Mouse (Mus musculus): ENCODE data around the gene A730061H03Rik. TPM values are rescaled to one million over a fixed set of nuclear protein-coding genes. Genes with fewer than 3 reads are reported as not detected.

A730061H03Rik gene
- 1.3 and 2.9 TPM in 2 replicates for polyA plus RNA-seq (2012; rRNA removed)

DNA sequence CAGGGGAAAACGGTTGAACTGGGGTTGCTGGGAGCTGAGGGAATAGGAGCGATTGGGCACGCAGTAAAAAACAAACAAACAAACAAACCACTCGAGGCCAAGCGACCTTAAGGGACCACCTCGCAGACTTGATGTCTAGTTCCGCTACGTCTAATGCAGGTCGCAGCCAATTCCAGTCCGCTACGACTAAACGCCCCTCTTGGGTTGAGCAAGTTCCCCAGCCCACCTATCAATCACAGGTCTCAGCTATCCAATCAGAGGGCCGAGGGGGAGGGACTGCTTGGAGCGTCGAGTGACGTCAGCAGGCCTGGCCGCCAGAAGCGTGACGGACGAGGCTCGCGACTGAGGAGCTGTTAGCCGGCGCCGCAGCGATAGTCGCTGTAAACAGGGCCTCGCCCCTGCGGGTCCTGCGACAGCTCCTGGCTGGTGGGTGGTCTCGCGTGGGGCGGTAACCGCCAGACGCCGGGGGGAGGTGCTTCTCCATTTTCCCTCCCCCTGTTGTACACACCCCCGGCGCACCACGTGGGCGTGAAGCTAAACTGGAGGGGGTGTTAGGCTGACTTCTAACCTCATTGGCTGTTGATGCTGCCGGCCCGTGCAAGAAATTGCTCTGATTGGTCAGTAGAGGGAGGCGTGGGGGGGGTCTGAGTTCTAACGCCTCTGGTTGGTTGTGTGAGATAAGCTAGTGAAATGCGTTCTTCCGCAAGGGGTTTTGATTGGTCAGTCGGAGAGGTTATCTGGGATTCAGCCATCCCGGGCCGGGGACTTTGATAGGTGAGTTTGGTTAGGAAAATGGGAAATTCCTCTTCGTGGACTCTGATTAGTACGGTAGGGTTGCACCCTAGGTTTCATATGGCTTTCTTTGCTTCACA is at the start of gene A730061H03Rik:
Gene A730061H03Rik, minus strand, starts transcription at position 205 of the 872 bp plus-strand sequence.

GRCm38 (mm10) chr14:55603271-55603632 is 43.0 kb upstream of the A730061H03Rik start, which contains the start of gene Irf9:
TSS of gene Irf9 (plus strand) at chr14:55603571.

DNA sequence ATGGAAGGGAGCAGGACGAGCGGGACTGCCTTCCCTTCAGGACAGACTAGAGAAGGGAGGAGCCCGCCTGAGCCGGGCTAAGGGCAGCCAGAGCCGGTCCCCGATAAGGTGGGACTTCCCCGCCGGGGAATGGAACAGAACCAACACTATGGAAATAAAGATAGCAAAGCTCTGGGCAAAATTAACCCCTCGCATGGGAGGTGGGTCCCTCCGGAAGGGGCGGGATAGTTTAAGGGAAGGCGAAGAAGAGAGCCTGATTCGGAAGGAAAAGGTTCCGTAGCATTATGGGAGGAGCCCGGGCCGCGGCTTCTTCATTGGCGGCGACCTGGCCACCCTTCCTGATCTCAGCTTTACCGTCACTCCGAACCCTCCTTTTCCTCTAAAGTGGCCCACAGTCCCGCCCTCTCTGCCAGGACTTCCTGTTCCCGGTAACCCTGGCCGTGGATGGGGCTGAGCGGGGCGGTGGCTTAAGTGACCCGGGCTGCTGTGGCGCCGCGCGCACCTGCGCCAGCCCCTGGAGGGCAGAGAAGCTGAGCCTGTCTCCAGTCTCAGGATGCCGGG is 31.2 kb upstream of the A730061H03Rik start, which contains the start of gene Rnf31:
Gene Rnf31, plus strand, starts transcription at position 378 of the 561 bp plus-strand sequence.

GRCm38 (mm10) chr14:55590748-55591330 is 30.6 kb upstream of the A730061H03Rik start, which contains the start of gene Psme2:
TSS of gene Psme2 (minus strand) at chr14:55591113.

GRCm38 (mm10) chr14:55584702-55585565 is 24.7 kb upstream of the A730061H03Rik start, which contains the start of gene Emc9:
TSS of gene Emc9 (minus strand) at chr14:55585302.

GRCm38 (mm10) chr14:55577871-55578667 is 17.9 kb upstream of the A730061H03Rik start, which contains the start of gene Psme1:
TSS of gene Psme1 (plus strand) at chr14:55578123.

DNA sequence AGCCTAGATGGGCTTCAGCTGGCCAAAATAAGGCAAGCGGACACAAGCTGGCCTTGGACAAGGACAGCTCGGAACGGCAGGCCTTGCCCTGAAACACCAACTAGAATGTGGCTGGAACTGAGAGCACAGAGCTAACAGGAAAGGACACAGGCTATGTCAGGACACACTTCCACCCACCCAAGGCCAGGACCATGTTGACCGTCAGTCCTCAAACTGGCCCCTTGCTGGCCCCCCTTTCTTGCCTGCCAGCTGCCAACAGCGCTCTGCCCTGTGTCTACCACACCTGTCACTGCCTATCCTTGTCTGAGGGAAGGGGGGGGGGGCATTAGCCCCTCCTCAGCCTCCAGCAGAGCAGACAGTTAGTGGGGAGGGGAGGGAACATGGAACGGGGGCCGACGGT is 15.1 kb upstream of the A730061H03Rik start, which contains the start of gene Fitm1:
Gene Fitm1, plus strand, starts transcription at position 316 of the 400 bp plus-strand sequence.

DNA sequence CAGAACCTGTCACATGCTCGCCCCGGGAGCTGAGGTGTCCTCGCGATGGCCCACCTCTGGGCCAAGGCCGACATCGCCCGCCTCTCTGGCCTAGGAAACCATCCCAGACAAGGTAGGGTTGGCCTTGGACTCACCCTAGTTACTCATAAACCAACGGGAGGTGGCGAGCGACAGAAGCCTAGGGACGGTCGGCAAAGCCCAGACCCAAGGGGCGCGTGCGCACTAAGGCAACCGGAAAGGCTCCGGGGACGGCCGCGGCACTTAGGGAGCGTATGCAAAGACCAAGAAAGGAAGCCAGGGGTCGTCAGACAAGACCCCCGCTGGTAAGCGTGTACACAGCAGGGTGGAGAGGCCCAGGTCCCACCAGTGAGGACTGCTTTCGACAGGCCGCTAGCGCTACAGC is 406 bp downstream of the A730061H03Rik start, which contains the start of gene Dcaf11:
Gene Dcaf11, plus strand, starts transcription at position 208 of the 403 bp plus-strand sequence.

GRCm38 (mm10) chr14:55540067-55540786 is 20.0 kb downstream of the A730061H03Rik start, which contains the start of gene Pck2:
TSS of gene Pck2 (plus strand) at chr14:55540266.

DNA sequence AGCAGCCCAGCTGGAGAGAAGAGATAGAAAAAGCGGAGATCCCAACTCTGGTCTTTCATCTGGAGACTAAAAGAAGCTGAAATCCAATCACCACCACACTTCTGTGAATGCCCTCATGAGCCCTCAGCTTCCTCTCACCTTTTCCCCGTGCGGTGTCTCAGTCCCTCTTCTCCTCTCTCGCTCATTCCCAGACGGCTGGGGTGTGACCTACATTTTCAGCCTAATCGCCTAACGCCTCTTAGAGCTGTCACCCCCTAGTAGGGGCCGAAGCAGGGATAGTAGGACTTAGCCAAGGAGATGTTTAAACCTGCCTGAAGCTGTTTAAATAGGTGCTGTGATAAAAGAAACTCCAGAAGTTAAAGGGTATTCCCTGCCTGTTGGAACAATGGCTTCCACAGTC is 35.4 kb downstream of the A730061H03Rik start, which contains the start of gene Nrl:
Gene Nrl, minus strand, starts transcription at position 197 of the 400 bp plus-strand sequence.

DNA sequence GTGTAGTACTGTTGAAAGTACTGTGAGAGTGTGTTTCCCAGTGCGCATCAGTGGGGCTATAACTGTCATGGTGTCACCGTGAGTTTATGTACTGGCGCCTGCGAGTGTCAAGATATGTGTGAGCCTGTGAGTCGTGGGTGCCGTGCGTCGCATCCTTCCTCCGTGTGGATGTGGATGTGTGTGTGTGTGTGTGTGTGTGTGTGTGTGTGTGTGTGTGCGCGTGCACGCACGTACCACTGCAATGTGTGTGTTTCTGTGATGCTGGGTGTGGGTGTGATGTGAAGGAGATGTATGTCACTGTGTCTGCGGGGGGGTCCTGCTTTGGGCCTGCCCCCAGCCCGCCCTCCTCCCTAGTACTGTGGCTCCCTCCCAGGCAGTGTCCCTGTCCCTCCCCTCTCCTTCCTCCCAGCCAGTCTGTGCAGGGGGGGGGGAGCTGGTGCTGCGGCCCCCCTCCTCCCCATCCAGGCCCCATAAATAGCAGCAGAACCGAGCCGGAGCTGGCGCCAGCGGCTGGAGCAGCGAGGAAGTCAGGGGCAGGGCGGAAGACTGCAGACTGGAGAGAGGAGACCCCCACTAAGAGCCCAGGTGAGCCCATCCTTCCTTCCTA is 50.0 kb downstream of the A730061H03Rik start, which contains the start of gene Cpne6:
Gene Cpne6, plus strand, starts transcription at position 321 of the 607 bp plus-strand sequence.

Other genes with a start within 250 kb of the A730061H03Rik start
- 33.2 and 44.9 TPM in 2 replicates for gene Dhrs4, start 81.6 kb downstream of the A730061H03Rik start, polyA plus RNA-seq (2012; rRNA removed)
- 30.9 and 45.4 TPM in 2 replicates for gene Carmil3, start 69.8 kb downstream of the A730061H03Rik start, polyA plus RNA-seq (2012; rRNA removed)
- 0.11 and 0.29 TPM in 2 replicates for gene Cpne6, start 50.0 kb downstream of the A730061H03Rik start, polyA plus RNA-seq (2012; rRNA removed)
- gene Nrl, start 35.4 kb downstream of the A730061H03Rik start, polyA plus RNA-seq (2012; rRNA removed): 0.25 and 0.51 TPM in 2 replicates
- 114 and 117 TPM in 2 replicates for gene Pck2, start 20.1 kb downstream of the A730061H03Rik start, polyA plus RNA-seq (2012; rRNA removed)
- gene Dcaf11, start 400 bp downstream of the A730061H03Rik start, polyA plus RNA-seq (2012; rRNA removed): 107 and 112 TPM in 2 replicates
- 1.9 and 2.0 TPM in 2 replicates for gene Fitm1, start 15.2 kb upstream of the A730061H03Rik start, polyA plus RNA-seq (2012; rRNA removed)
- gene Psme1, start 17.7 kb upstream of the A730061H03Rik start, polyA plus RNA-seq (2012; rRNA removed): 58.3 and 96.0 TPM in 2 replicates
- gene Emc9, start 24.9 kb upstream of the A730061H03Rik start, polyA plus RNA-seq (2012; rRNA removed): 19.9 and 28.3 TPM in 2 replicates
- 46.8 and 51.0 TPM in 2 replicates for gene Psme2, start 30.7 kb upstream of the A730061H03Rik start, polyA plus RNA-seq (2012; rRNA removed)
- gene Rnf31, start 31.3 kb upstream of the A730061H03Rik start, polyA plus RNA-seq (2012; rRNA removed): 42.3 and 49.7 TPM in 2 replicates
- gene Irf9, start 43.2 kb upstream of the A730061H03Rik start, polyA plus RNA-seq (2012; rRNA removed): 65.1 and 79.5 TPM in 2 replicates
- gene Rec8, start 57.6 kb upstream of the A730061H03Rik start, polyA plus RNA-seq (2012; rRNA removed): 6.2 and 9.8 TPM in 2 replicates
- gene Ipo4, start 75.6 kb upstream of the A730061H03Rik start, polyA plus RNA-seq (2012; rRNA removed): 164 and 192 TPM in 2 replicates
- gene Gm49378, start 77.5 kb upstream of the A730061H03Rik start, polyA plus RNA-seq (2012; rRNA removed): 26.7 and 33.9 TPM in 2 replicates
- 122 and 137 TPM in 2 replicates for gene Tm9sf1, start 83.4 kb upstream of the A730061H03Rik start, polyA plus RNA-seq (2012; rRNA removed)
- gene Tssk4, start 89.8 kb upstream of the A730061H03Rik start, polyA plus RNA-seq (2012; rRNA removed): 0.90 and 1.4 TPM in 2 replicates
- 16.1 and 21.4 TPM in 2 replicates for gene Mdp1, start 100.1 kb upstream of the A730061H03Rik start, polyA plus RNA-seq (2012; rRNA removed)
- 13.6 and 17.9 TPM in 2 replicates for gene Gmpr2, start 111.5 kb upstream of the A730061H03Rik start, polyA plus RNA-seq (2012; rRNA removed)
- gene Nedd8, start 111.7 kb upstream of the A730061H03Rik start, polyA plus RNA-seq (2012; rRNA removed): 199 and 293 TPM in 2 replicates
- gene Tinf2, start 121.4 kb upstream of the A730061H03Rik start, polyA plus RNA-seq (2012; rRNA removed): 10.7 and 14.9 TPM in 2 replicates
- gene Tgm1, start 153.5 kb upstream of the A730061H03Rik start, polyA plus RNA-seq (2012; rRNA removed): 1.5 and 1.9 TPM in 2 replicates
- gene Rabggta, start 161.9 kb upstream of the A730061H03Rik start, polyA plus RNA-seq (2012; rRNA removed): 47.9 and 58.1 TPM in 2 replicates
- gene Dhrs1, start 185.3 kb upstream of the A730061H03Rik start, polyA plus RNA-seq (2012; rRNA removed): 42.0 and 65.0 TPM in 2 replicates
- gene Nop9, start 185.3 kb upstream of the A730061H03Rik start, polyA plus RNA-seq (2012; rRNA removed): 14.0 and 19.1 TPM in 2 replicates
- gene Cideb, start 198.1 kb upstream of the A730061H03Rik start, polyA plus RNA-seq (2012; rRNA removed): 1.9 TPM in 2 replicates
- 0.84 and 1.5 TPM in 2 replicates for gene Ltb4r2, start 201.0 kb upstream of the A730061H03Rik start, polyA plus RNA-seq (2012; rRNA removed)
- gene Ltb4r1, start 205.6 kb upstream of the A730061H03Rik start, polyA plus RNA-seq (2012; rRNA removed): 2.2 and 2.8 TPM in 2 replicates
- 16.8 and 28.3 TPM in 2 replicates for gene Adcy4, start 223.7 kb upstream of the A730061H03Rik start, polyA plus RNA-seq (2012; rRNA removed)
- gene Ripk3, start 228.5 kb upstream of the A730061H03Rik start, polyA plus RNA-seq (2012; rRNA removed): 9.8 and 12.0 TPM in 2 replicates

Measured in ovary, adult 2 months (tissue).